Mouse (Mus musculus): ENCODE data around the gene Olfr641.

Olfr641 gene

DNA sequence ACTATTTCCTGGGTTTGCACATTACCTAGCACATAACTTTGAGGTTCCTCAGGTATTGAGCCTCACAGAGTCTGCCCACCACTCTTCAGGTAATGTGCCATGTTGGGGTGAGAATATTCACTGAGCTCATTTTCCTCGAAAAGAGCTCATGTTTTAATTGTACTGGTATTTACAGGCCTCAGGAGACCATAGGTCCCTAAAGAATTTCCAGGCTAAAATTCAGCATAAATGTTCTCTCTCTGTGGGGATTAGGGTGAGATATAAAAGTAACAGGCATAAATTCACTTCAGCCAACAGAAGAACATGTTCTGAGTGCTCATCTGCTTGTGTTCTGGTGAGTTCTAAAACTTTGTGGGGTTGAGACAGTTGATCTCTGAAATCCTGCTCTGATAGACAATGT, at the start of gene Olfr641:
Gene Olfr641 (plus strand): TSS at position 301 of the 400 bp plus-strand sequence.
- DNase-seq (ENCODE audit: low read depth, low spot score): no peak

DNA sequence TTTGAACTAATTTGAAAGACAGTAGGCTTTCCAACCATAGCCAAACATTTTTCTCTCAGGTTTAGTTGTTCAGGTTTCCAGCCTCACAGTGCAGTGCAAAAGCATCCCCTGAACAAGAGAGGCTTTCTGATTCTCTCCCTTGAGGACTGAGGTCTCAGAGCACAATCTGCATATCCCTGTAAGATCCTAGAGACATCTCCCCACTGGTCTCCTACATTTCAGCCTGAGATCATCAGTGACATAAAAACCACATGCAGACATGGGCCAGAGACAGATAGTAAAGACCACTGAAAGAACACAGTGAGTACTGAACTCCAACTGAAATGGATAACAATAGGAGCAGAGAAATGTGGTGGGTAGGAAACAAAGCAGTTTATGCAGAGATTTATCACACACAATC, 36.8 kb upstream of the Olfr641 start, which contains the start of gene Olfr638:
Gene Olfr638 (plus strand): TSS at position 301 of the 400 bp plus-strand sequence.
- DNase-seq (ENCODE audit: low read depth, low spot score): no peak

DNA sequence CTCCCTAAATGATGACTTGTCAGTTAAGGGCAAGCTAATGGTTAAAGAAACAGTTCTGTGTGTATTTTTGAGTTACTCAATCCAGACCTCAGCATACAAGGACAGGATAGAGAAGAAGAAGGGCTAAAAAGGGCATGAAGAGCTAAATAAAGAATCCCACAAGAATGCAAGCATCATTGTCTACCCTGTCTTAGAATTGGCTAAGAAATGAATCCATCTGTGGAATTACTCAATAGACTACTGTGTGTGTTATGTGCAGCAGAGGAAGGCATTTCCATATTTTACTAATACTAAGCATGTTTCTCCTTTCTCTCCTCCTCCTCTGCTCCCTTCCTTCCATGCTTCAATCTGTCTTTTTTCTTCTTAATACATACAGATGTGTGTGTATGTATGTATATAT, 36.1 kb upstream of the Olfr641 start:
- no peak for DNase-seq (ENCODE audit: low read depth, low spot score)

DNA sequence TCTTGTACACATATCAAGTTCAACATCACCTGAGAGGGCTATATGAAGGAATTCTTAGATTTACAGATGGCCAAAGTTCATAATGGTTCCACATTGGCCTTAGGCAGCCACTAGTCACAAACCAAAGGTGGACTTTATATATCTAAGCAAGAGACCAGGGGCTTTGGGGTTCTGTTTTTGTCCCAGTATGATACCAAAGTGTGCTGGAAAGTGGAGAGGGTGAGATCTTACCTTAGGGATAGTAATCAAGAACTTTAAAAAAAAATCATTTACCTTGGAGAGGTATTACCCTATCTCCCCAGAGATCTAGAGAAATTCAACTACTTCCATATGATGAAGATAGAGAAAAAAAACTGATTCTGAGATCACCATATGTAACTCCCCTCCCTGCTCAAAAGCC, 18.0 kb upstream of the Olfr641 start, which contains the start of gene Olfr639:
Gene Olfr639 (minus strand): TSS at position 101 of the 400 bp plus-strand sequence.
- no peak for DNase-seq (ENCODE audit: low read depth, low spot score)

DNA sequence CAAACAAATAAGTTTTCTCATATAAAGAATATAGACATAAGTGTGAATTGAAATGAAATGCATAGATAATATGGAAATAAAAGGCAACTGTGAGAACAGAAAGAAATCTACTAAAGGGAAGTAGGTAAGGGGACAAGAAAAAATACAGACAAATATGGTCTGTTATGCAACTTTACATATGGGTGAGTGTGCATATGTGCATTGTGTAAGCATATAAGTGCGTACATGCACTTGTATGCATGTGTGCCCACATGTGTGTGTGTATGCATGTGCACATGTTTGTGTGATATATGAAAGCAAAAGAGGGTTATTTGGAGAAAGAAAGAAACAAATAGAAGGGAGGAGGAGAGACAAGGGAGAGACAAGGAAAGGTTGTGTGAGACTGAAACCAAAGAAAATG, 16.3 kb upstream of the Olfr641 start:
- DNase-seq (ENCODE audit: low read depth, low spot score): no peak

DNA sequence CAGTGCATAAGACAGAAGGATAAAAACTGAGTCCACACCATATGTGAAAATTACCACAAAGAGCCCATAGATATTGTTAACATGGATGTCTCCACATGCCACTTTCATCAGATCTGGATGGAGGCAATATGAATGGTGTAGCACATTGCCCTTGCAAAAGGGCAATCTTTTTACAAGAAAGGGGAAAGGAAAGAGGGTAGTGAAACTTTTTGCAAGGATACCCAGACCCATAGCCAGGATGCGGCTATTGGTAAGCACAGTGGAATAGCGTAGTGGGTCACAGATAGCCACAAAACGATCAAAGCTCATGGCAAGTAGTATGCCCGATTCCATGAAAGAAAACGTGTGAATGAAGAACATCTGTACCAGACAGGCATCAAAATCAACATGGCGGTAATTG, 13.6 kb upstream of the Olfr641 start:
- DNase-seq (ENCODE audit: low read depth, low spot score): no peak

DNA sequence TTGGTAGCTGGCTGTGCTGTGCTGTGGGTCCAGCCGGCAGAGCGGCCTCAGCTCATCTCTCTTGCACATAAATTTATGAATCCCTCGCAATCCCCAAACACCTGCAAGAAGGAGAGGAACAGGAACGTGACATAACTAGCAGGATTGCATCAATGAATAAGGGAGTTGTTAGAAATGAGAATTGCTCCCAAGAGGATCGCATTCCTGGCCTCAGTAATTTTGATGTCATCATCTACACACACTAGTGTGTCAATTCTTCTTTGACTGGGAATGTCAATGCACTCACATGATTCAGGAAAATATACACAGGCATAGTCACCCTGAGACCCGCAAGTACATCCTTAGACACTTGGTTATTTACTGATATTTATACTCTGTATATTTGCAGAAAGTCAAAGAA, 9.8 kb upstream of the Olfr641 start, which contains the start of gene Olfr640:
Gene Olfr640 (minus strand): TSS at position 101 of the 400 bp plus-strand sequence.
- DNase-seq (ENCODE audit: low read depth, low spot score): no peak

DNA sequence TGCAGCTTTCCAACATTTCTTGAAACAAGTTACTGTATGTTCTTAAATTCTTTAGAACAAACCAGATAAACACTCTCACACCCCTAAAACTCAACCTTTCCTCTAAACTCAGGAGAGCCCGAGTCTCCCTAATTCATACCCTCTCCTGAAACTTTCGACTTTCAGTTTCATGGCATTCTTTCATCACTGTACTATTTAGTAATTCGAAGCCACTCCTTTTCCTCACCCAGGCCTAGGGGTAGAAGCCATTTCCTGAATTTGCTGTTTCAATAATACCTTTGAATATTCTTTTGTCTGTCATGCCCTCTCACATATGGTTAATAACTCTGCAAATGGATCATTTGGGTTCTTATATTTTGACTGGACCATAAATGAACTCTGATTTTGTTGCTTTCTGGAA, 8.3 kb upstream of the Olfr641 start:
- no peak for DNase-seq (ENCODE audit: low read depth, low spot score)

DNA sequence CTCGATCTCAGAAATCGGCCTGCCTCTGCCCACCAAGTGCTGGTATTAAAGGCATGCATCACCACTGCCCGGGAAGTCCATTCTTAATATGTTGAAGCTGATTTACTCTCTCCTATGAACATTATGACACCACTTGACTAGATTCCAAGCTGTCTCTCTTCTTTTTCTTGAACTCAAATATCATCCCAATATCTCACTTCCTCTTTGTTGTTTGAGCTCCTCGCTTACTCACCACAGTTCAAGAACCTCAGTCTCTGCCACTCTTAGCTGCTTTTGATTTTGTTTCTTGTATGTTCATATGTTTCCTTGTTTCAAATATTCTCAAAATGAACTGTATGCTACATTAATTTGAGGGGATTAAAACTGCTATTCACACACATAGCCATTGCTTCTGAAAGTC, 15.5 kb downstream of the Olfr641 start:
- DNase-seq (ENCODE audit: low read depth, low spot score): no peak

DNA sequence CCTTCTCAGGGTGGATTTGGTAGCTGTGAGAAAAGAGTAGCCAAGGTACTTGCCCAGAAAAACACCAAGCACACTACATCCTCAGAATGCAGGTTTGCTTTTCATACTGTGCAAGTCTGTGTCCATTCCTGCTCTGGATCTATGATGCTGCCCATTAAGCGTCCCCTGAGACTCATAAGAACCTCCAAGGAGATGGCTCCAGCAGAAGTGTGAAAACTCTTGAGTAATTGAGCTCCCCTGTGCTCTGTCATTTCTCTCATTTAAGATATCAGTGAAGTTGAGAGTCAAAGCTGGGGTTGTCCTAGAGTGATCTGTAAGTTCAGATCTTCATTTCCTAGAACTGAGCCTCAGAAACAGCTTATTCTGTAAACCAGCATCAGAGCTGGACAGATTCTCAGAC, 17.3 kb downstream of the Olfr641 start, which contains the start of gene Olfr642:
Gene Olfr642 (minus strand): TSS at position 101 of the 400 bp plus-strand sequence.
- no peak for DNase-seq (ENCODE audit: low read depth, low spot score)

DNA sequence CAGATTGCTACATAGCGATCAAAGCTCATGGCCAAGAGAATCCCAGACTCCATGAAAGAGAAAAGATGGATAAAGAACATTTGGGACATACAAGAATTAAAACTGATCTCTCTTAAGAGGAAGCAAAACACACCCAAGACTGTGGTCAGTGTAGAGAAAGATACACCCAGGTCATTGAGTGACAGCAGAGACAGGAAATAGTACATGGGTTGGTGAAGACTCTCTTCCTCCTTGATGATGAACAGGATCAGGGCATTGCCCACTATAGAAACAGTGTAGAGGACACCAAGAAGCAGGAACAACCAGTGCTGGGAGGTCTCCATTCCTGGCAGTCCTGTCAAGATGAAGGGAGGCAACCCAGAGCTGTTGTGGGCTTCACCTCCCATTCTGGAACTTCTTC, 24.0 kb downstream of the Olfr641 start:
- DNase-seq (ENCODE audit: low read depth, low spot score): no peak

DNA sequence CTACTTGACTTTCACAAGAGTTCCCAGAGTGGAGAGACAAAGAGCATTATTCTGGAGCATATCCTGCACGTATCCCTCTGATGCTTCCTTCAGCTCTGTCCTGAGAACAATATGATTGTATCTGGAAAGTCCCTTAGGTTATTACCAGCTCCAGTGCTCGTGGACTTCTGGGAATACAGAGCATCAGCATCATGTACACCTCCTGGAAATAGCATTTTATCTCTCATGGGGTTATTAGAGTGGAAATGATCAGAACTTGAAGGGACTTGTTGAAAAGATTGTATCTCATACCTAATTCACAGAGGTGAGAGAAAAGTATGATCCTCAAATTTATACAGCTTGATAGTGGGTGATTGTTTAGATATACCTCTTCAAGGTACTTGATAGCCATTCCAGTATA, 26.1 kb downstream of the Olfr641 start, which contains the start of gene 4930516K23Rik:
Gene 4930516K23Rik (minus strand): TSS at position 101 of the 400 bp plus-strand sequence.
- DNase-seq (ENCODE audit: low read depth, low spot score): no peak

DNA sequence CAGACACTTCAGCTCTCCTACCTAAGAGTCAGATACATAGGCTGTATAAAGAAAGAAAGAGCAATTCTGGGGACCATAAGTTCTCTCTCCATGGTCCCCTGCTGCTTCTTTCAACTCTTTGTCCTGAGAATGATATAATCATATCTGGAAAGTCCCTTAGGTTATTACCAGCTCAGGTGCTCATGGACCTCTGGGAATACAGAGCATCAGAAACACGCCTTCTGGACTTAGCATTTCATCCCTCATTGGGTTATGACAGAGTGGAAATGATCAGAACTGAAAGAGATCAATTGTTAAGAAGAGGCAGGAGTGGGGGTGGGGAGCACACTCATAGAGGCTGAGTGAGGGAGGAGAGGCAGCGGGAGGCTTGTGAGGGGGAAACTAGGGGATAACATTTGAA, 36.5 kb downstream of the Olfr641 start, which contains the start of gene Olfr644:
Gene Olfr644 (minus strand): TSS at position 101 of the 400 bp plus-strand sequence.
- no peak for DNase-seq (ENCODE audit: low read depth, low spot score)

DNA sequence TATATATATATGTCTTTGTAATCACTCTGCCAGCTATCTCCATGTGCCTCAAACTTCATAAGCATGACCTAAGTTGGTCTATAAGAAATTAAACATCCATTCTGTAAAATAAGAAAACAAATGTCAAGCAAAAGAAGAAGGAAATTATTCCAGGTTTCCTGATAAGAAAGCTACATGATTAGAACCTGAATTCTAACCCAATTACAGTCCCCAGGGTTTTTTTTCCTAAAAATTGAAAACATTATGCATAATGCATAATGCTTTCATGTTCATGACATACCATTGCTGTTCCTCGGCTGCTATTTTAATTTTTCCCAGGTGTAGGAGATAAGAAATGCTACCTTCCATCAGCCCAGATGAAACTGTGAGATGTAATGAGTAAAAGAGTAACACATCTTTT, 50.1 kb downstream of the Olfr641 start, which contains the start of gene Olfr645:
Gene Olfr645 (minus strand): TSS at position 101 of the 400 bp plus-strand sequence.
- no peak for DNase-seq (ENCODE audit: low read depth, low spot score)
